Mouse (Mus musculus) gastrocnemius, adult 18-20 months (tissue): ENCODE data around the gene Smarcc1. TPM values are rescaled to one million over a fixed set of nuclear protein-coding genes. Genes with fewer than 3 reads are reported as not detected.

Experiments used
- DNase-seq: peaks from one replicate; pipeline ENCODE4 v3.0.0; 2021; ENCODE audit warnings: low spot score
- microRNA-seq: library from miRNA; unstranded; fragments of <30 nt; microRNA quantifications from one replicate; pipeline ENCODE4 v1.2.0, GENCODE M21; 2021
- total RNA-seq, 2 experiments: library from RNA; stranded (reverse); gene quantifications; 2 replicates each; pipeline ENCODE4 v1.2.3; 2021

The Smarcc1 gene
- total RNA-seq, 2 experiments from 2014 or later, result 23.4 to 24.3 TPM

- DNase-seq, result no peak
Measured at GRCm38 (mm10) chr9:110284075-110284697, 166.7 kb downstream of the Smarcc1 start.

GRCm38 (mm10) chr9:110287321-110287924 is 169.9 kb downstream of the Smarcc1 start:
- DNase-seq, result no peak

Small RNA genes within 50 kb of the gene (microRNA-seq; reads per million reads assigned to microRNA genes)
- 99.9 reads per million, percentile 60 among the genes with 10 or more reads in this experiment for gene Mir6236

Other genes starting within 250 kb of the Smarcc1 start
- 1 to 10 TPM; 3.9 to 4.7 TPM for gene Cdc25a, start 242.1 kb upstream of the Smarcc1 start, total RNA-seq
- 100 to 1,000 TPM; 514 to 562 TPM for gene Map4, start 186.2 kb upstream of the Smarcc1 start, total RNA-seq
- gene Dhx30, start 122 bp downstream of the Smarcc1 start, total RNA-seq, result 10 to 100 TPM; 31.6 to 32.5 TPM
- gene Cspg5, start 126.1 kb downstream of the Smarcc1 start, total RNA-seq, result under 1 TPM; 0.23 to 0.24 TPM
- 1 to 10 TPM; 1.8 to 2.2 TPM for gene Elp6, start 187.5 kb downstream of the Smarcc1 start, total RNA-seq
- 10 to 100 TPM; 13.9 to 16.4 TPM for gene Scap, start 215.6 kb downstream of the Smarcc1 start, total RNA-seq